Mouse (Mus musculus) CD4-positive, CD25-positive, alpha-beta regulatory T cell, adult 4 months (primary cell): ENCODE measurements around the gene Bcl2l1. TPM values are rescaled to one million over a fixed set of nuclear protein-coding genes. Genes with fewer than 3 reads are reported as not detected.

Experiments
- ATAC-seq: one replicate; pipeline ENCODE4 v1.8.0; 2017
- polyA plus RNA-seq, 2 experiments: library from polyadenylated mRNA; unstranded; fragments of 100-300 nt; shearing (Covaris generic); gene quantifications; one replicate each; pipeline ENCODE4 v1.2.1; 2017

Bcl2l1 gene
- polyA plus RNA-seq, 2 experiments from 2014 or later = 55.5 to 75.0 TPM

- peak; percentile 73 for ATAC-seq
These were observed 95.4 kb downstream of the Bcl2l1 start, which contains the start of gene Id1 for GRCm38 (mm10) chr2:152736090-152736601. TSS of gene Id1 (plus strand) at chr2:152736251.

- peak; percentile 65 for ATAC-seq
These were observed 96.5 kb downstream of the Bcl2l1 start for GRCm38 (mm10) chr2:152734984-152735383.

GRCm38 (mm10) chr2:152734501-152734900 is 97.0 kb downstream of the Bcl2l1 start:
- ATAC-seq = no peak

- no peak for ATAC-seq
These were observed 98.3 kb downstream of the Bcl2l1 start for GRCm38 (mm10) chr2:152733201-152733600.

Other genes starting within 250 kb of the Bcl2l1 start
- not detected for gene Defb45, start 232.3 kb downstream of the Bcl2l1 start, polyA plus RNA-seq
- not detected for gene Defb36, start 227.4 kb downstream of the Bcl2l1 start, polyA plus RNA-seq
- gene Defb25, start 208.7 kb downstream of the Bcl2l1 start, polyA plus RNA-seq = not detected
- not detected for gene Rem1, start 204.8 kb downstream of the Bcl2l1 start, polyA plus RNA-seq
- gene H13, start 162.3 kb downstream of the Bcl2l1 start, polyA plus RNA-seq = 10 to 100 TPM; 76.1 to 76.2 TPM
- 1 to 10 TPM; 3.7 to 3.9 TPM for gene Mcts2, start 144.7 kb downstream of the Bcl2l1 start, polyA plus RNA-seq
- gene Id1, start 95.5 kb downstream of the Bcl2l1 start, polyA plus RNA-seq = under 1 TPM; 0.75 to 0.82 TPM
- under 1 TPM in 1 of 2 experiments, not detected in 1; 0.46 TPM for gene Cox4i2, start 77.6 kb downstream of the Bcl2l1 start, polyA plus RNA-seq
- gene Tpx2, start 16.2 kb upstream of the Bcl2l1 start, polyA plus RNA-seq = 1 to 10 TPM; 4.0 to 9.7 TPM
- gene Mylk2, start 79.6 kb upstream of the Bcl2l1 start, polyA plus RNA-seq = not detected
- not detected for gene Foxs1, start 101.5 kb upstream of the Bcl2l1 start, polyA plus RNA-seq
- gene Dusp15, start 120.0 kb upstream of the Bcl2l1 start, polyA plus RNA-seq = under 1 TPM in 1 of 2 experiments, not detected in 1; 0.11 TPM
- gene Ttll9, start 130.8 kb upstream of the Bcl2l1 start, polyA plus RNA-seq = 1 to 10 TPM in 1 of 2 experiments, under 1 TPM in 1; 0.78 to 2.0 TPM
- 100 to 1,000 TPM; 164 to 215 TPM for gene Pdrg1, start 183.7 kb upstream of the Bcl2l1 start, polyA plus RNA-seq
- not detected for gene Xkr7, start 200.1 kb upstream of the Bcl2l1 start, polyA plus RNA-seq
- not detected for gene Ccm2l, start 234.2 kb upstream of the Bcl2l1 start, polyA plus RNA-seq